In the genomic region with DNA sequence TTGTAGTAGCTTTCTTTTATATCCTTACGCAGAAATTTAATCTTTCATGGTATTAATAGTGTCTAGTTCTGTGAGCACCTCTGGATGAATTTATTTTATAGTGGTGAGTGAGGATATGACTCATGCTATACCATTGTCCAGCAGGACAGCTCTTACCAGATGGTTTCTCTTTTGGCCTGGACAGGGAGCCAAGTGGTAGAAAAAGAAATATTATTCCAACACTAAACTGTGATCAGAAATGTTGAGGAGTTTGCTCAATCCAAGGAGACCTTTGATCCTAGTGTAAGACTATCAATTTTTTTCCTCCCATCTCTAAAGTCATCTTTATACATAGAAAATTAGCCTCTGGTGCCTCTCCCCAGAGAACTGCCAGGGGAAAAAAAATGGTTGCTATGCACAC, we compare ENCODE assay signal across 23 mouse cellular contexts.
"Had no signal": no experiment of that assay in that cellular context is flagged by ENCODE, and none has a peak within 500 bp of the region (broad histone marks: within the 10 kb centered on the region; RNA-seq: fewer than 3 reads in every experiment).

No protein-coding gene starts in this region.

- H3K27me3 ChIP-seq: heart, embryonic 13.5 days; heart, embryonic 15.5 days; hindbrain, embryonic 13.5 days; hindbrain, embryonic 15.5 days; kidney, embryonic 15.5 days; limb, embryonic 13.5 days; limb, embryonic 15.5 days; liver, embryonic 12.5 days had no signal

- H3K36me3 ChIP-seq: heart, embryonic 13.5 days; heart, embryonic 15.5 days; hindbrain, embryonic 13.5 days; hindbrain, embryonic 15.5 days; kidney, embryonic 15.5 days; limb, embryonic 13.5 days; limb, embryonic 15.5 days; liver, embryonic 12.5 days had no signal

- H3K4me2 ChIP-seq: heart, embryonic 11.5 days; heart, embryonic 13.5 days; heart, embryonic 15.5 days; hindbrain, embryonic 13.5 days; hindbrain, embryonic 15.5 days; kidney, embryonic 15.5 days; limb, embryonic 13.5 days; limb, embryonic 15.5 days; liver, embryonic 12.5 days had no signal

- DNase-seq: gastrocnemius, postnatal 14 days; gastrocnemius, postnatal 36 days; heart, adult 11 months; heart, adult 2 months; heart, postnatal 14 days; heart, postnatal 36 days; kidney, adult 11 months; kidney, adult 2 months; kidney, adult 9 months; kidney, postnatal 14 days; kidney, postnatal 36 days; layer of hippocampus, postnatal 36 days; left cerebral cortex, postnatal 4 days had no signal

- H3K4me3 ChIP-seq: heart, adult 2 months; heart, embryonic 13.5 days; heart, embryonic 15.5 days; hindbrain, embryonic 13.5 days; hindbrain, embryonic 15.5 days; kidney, embryonic 15.5 days; layer of hippocampus, adult 2 months; limb, embryonic 13.5 days; limb, embryonic 15.5 days; liver, embryonic 12.5 days had no signal
